Mouse (Mus musculus) heart, postnatal 0 days (tissue): ENCODE data around the gene Cldn4.

Source experiments
- CTCF ChIP-seq: IDR thresholded peaks from 2 replicates; pipeline ENCODE4 v1.5.1; 2016; ENCODE audit warnings: antibody characterized with exemption, control low read depth, low read depth
- EP300 ChIP-seq: IDR thresholded peaks from 2 replicates; pipeline ENCODE4 v1.6.1; 2016; ENCODE audit warnings: antibody characterized with exemption, low read depth

DNA sequence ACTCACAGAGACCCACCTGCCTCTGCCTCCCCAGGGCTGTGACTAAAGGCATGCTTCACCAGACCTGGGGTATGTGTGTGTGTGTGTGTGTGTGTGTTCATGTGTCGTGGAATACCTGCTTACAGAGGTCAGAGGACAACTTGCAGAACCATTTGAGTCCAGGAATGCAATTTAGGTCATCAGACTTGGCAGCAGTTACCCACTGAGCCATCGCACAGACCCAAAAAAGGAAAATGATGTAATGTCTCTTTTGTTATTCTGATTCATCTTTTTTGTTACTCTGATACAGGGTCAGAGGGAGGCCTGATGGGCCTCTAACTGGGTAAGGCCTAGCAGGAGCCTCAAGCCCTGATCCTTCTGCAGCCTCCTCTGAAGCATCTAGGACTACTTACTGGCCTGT, 4.0 kb downstream of the Cldn4 start:
- TF ChIP-seq EP300: no peak
- no peak for TF ChIP-seq CTCF
